In the genomic region with DNA sequence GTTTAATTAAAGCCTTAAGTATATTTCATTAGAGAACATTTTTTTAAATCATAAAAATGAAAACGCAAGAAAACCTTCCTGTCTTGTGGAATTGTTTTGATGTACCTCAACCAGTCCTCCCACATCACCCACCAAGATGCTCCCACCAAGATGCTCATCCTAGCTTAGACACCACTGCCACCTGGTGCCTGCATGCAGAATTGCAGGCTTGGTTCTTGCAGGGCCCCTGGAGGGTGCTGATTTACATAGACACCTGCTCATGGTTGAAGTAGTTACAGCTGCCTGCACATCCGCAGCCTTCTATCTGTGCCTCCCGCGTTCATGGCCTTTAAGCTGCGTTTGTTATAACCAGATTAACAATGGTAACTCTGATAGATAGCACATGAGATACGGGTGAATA, we compare ENCODE assay signal across 9 mouse cellular contexts.
DNase-seq lines count a peak whose midpoint lies in the region; ATAC-seq lines count a peak whose summit lies in the region.
"Had no signal": no experiment of that assay in that cellular context is flagged by ENCODE, and none has a peak within 500 bp of the region (broad histone marks: within the 10 kb centered on the region; RNA-seq: fewer than 3 reads in every experiment).

No protein-coding gene starts in this region.

- H3K9ac ChIP-seq in intestine, embryonic 14.5 days (ENCODE audit: low read length), result no peak overlapping the region
- no peak overlapping the region for H3K9ac ChIP-seq in intestine, embryonic 16.5 days (ENCODE audit: low read depth, low read length)
- no peak overlapping the region for H3K9ac ChIP-seq in forebrain, embryonic 11.5 days (ENCODE audit: low read length)
- no peak overlapping the region for H3K9ac ChIP-seq in midbrain, embryonic 16.5 days (ENCODE audit: low read depth, low read length)

- no peaks in the 10 kb centered on the region for H3K4me1 ChIP-seq in intestine, embryonic 14.5 days (replicated peaks; ENCODE audit: control insufficient read depth, insufficient read depth, low read length)
- H3K4me1 ChIP-seq in intestine, embryonic 16.5 days (ENCODE audit: control insufficient read depth, insufficient read depth, low read length), result no peaks in the 10 kb centered on the region
- H3K4me1 ChIP-seq in forebrain, embryonic 11.5 days (replicated peaks; ENCODE audit: control insufficient read depth, insufficient read depth, low read length), result 0 out of 2 replicates have a peak, but pooled peaks cover 1% of the 10 kb centered on the region
- H3K4me1 ChIP-seq in midbrain, embryonic 16.5 days (ENCODE audit: control insufficient read depth, insufficient read depth, low read length), result peaks cover 2% of the 10 kb centered on the region; the same call in 1 of the 2 replicates
- H3K4me1 ChIP-seq: megakaryocyte, embryonic 14.5 days had no signal

- H3K27me3 ChIP-seq in intestine, embryonic 14.5 days (replicated peaks; ENCODE audit: control insufficient read depth, insufficient read depth, low read length), result no peaks in the 10 kb centered on the region
- H3K27me3 ChIP-seq in intestine, embryonic 16.5 days (replicated peaks; ENCODE audit: control insufficient read depth, insufficient read depth, low read length), result no peaks in the 10 kb centered on the region
- H3K27me3 ChIP-seq in forebrain, embryonic 11.5 days (ENCODE audit: control insufficient read depth, insufficient read depth, low read length), result no peaks in the 10 kb centered on the region
- H3K27me3 ChIP-seq in midbrain, embryonic 16.5 days (ENCODE audit: control insufficient read depth, insufficient read depth, low read depth, low read length), result no peaks in the 10 kb centered on the region
- H3K27me3 ChIP-seq: megakaryocyte, embryonic 14.5 days had no signal

- peak; percentile 83 for DNase-seq in intestine, embryonic 14.5 days (ENCODE audit: low spot score)
- DNase-seq in adrenal gland, postnatal 36 days, result peak; percentile 57 to 62
- DNase-seq in forebrain, embryonic 11.5 days (ENCODE audit: low spot score), result peak; percentile 87
- DNase-seq in heart, postnatal 14 days, result peak; percentile 73 to 83
- peak; percentile 68 to 76 for DNase-seq in left cerebral cortex, adult 18-20 months (ENCODE audit: low spot score in 2 of 2)
- DNase-seq in thymus, postnatal 0 days (ENCODE audit: low spot score), result peak; percentile 81

- WGBS in intestine, embryonic 14.5 days, result 21% methylated on average over 6 of the region's 6 CpGs
- 29% methylated on average over 6 of the region's 6 CpGs for WGBS in intestine, embryonic 16.5 days
- 25% methylated on average over 6 of the region's 6 CpGs for WGBS in forebrain, embryonic 11.5 days
- 18% methylated on average over 6 of the region's 6 CpGs for WGBS in midbrain, embryonic 16.5 days

- intact Hi-C loops in heart, postnatal 14 days (cut with DNase I), result loop anchor here (2.0 to 5.0 kb wide), 5 partner anchors 212 to 920 kb away; no protein-coding TSS in a partner anchor

- H3K4me3 ChIP-seq in intestine, embryonic 14.5 days (ENCODE audit: low read depth, low read length), result no peak overlapping the region
- no peak overlapping the region for H3K4me3 ChIP-seq in intestine, embryonic 16.5 days (ENCODE audit: low read length)
- H3K4me3 ChIP-seq in forebrain, embryonic 11.5 days (ENCODE audit: low read depth, low read length), result no peak overlapping the region
- no peak overlapping the region for H3K4me3 ChIP-seq in midbrain, embryonic 16.5 days (ENCODE audit: low read depth, low read length)
- H3K4me3 ChIP-seq: megakaryocyte, embryonic 14.5 days had no signal

- ATAC-seq in intestine, embryonic 14.5 days (replicated peaks; ENCODE audit: low FRiP score, low TSS enrichment, low read depth), result no peak
- no peak for ATAC-seq in intestine, embryonic 16.5 days
- peak; percentile 56; the same call in 1 of the 2 replicates for ATAC-seq in forebrain, embryonic 11.5 days (replicated peaks; ENCODE audit: low FRiP score)
- ATAC-seq in midbrain, embryonic 16.5 days, result peak; percentile 14; the same call in 1 of the 2 replicates

- no peak overlapping the region for H3K27ac ChIP-seq in intestine, embryonic 14.5 days (ENCODE audit: low read depth)
- H3K27ac ChIP-seq in intestine, embryonic 16.5 days (ENCODE audit: low read length), result no peak overlapping the region
- no peak overlapping the region for H3K27ac ChIP-seq in forebrain, embryonic 11.5 days (ENCODE audit: low read depth, low read length)
- H3K27ac ChIP-seq in midbrain, embryonic 16.5 days (ENCODE audit: low read length), result no peak overlapping the region

- no peak overlapping the region for H3K4me2 ChIP-seq in intestine, embryonic 14.5 days (ENCODE audit: low read length)
- H3K4me2 ChIP-seq in intestine, embryonic 16.5 days (ENCODE audit: low read depth, low read length), result no peak overlapping the region
- no peak overlapping the region for H3K4me2 ChIP-seq in forebrain, embryonic 11.5 days (ENCODE audit: low read depth, low read length, severe bottlenecking)
- no peak overlapping the region for H3K4me2 ChIP-seq in midbrain, embryonic 16.5 days (ENCODE audit: low read length)

- no peaks in the 10 kb centered on the region for H3K9me3 ChIP-seq in intestine, embryonic 14.5 days (ENCODE audit: control insufficient read depth, low read length)
- no peaks in the 10 kb centered on the region for H3K9me3 ChIP-seq in intestine, embryonic 16.5 days (ENCODE audit: control insufficient read depth, low read length)
- H3K9me3 ChIP-seq in forebrain, embryonic 11.5 days (ENCODE audit: control insufficient read depth, low read length), result no peaks in the 10 kb centered on the region
- H3K9me3 ChIP-seq in midbrain, embryonic 16.5 days (replicated peaks; ENCODE audit: control insufficient read depth, low read length, poor library complexity, severe bottlenecking), result no peaks in the 10 kb centered on the region

- H3K36me3 ChIP-seq in intestine, embryonic 14.5 days (ENCODE audit: control insufficient read depth, insufficient read depth, low read length), result no peaks in the 10 kb centered on the region
- H3K36me3 ChIP-seq in intestine, embryonic 16.5 days (ENCODE audit: control insufficient read depth, insufficient read depth, low read length), result no peaks in the 10 kb centered on the region
- H3K36me3 ChIP-seq in forebrain, embryonic 11.5 days (ENCODE audit: control insufficient read depth, insufficient read depth, low read length), result no peaks in the 10 kb centered on the region
- no peaks in the 10 kb centered on the region for H3K36me3 ChIP-seq in midbrain, embryonic 16.5 days (ENCODE audit: control insufficient read depth, insufficient read depth, low read length)

Comparison
In these comparisons a context has a peak if more than half of its experiments do, and no peak if none do; other contexts are left out.
1. ATAC-seq: peak in forebrain, embryonic 11.5 days (single experiment) and midbrain, embryonic 16.5 days (single experiment); none in intestine, embryonic 14.5 days (single experiment) and intestine, embryonic 16.5 days (single experiment).
2. Peak in every context shown above with its lines, with median percentiles within 50 percentile points of each other: DNase-seq.